Mouse (Mus musculus): Measurements from ENCODE around the gene Tas2r134.

DNA sequence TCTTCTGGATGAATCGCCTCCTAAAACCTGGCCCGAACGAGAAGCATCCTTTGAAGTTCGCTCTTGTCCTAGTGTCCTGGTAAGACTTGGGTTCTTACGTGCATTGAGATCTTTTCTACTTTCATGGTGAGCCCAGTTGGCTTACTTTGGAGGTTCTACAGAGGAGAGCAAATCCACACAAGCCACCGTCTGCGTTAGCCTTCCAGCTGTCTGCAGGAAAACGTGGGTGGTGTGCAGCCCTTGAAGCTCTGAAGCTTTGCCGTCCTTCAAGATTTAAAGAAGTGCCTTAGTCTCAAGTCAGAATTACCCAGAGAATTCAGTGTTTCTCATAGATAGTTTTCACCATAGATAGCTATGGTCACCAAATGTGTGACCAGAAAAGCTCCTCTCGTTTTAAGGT, 24.8 kb downstream of the Tas2r134 start:
- no peak for TF ChIP-seq POLR2A (IDR thresholded peaks at IDR 0.05; ENCODE audit: insufficient read length, low read depth)
- TF ChIP-seq USF1 (IDR thresholded peaks at IDR 0.05; ENCODE audit: low read depth) = no peak
- TF ChIP-seq CEBPB (IDR thresholded peaks at IDR 0.05; ENCODE audit: insufficient read depth, poor library complexity, severe bottlenecking) = no peak
- no peak for TF ChIP-seq E2F4 (IDR thresholded peaks at IDR 0.05; ENCODE audit: insufficient read depth)
- no peak for TF ChIP-seq TCF3 (IDR thresholded peaks at IDR 0.05; ENCODE audit: insufficient read length, low read depth)
- TF ChIP-seq TCF12 (IDR thresholded peaks at IDR 0.05; ENCODE audit: insufficient read depth, poor library complexity, severe bottlenecking) = no peak
- TF ChIP-seq MYOD1 (IDR thresholded peaks at IDR 0.05; ENCODE audit: control insufficient read depth in 1 of 3, insufficient read length in 2 of 3, low read depth in 2 of 3) = no peak
- no peak for TF ChIP-seq MAX (IDR thresholded peaks at IDR 0.05; ENCODE audit: low read depth)

All from myocyte (in vitro differentiated cells).